Mouse (Mus musculus) kidney, adult 8-10 months (tissue): ENCODE data around the gene Acoxl.
"Not testable (repeated sequence)": the region's sequence is repeated elsewhere in the genome, so short reads cannot be mapped to it uniquely, and the experiment has no call there.

ENCODE experiments used
- DNase-seq, 2 experiments: peaks; one replicate each; pipeline ENCODE4 v3.0.0; 2022

Acoxl gene

GRCm38 (mm10) chr2:128084607-128085006 lies 245.9 kb downstream of the Acoxl start:
- no peak for DNase-seq

- DNase-seq, result no peak
These were observed 246.8 kb downstream of the Acoxl start for GRCm38 (mm10) chr2:128085481-128085880.

- no peak for DNase-seq
These were observed 247.7 kb downstream of the Acoxl start for GRCm38 (mm10) chr2:128086301-128086886.

- DNase-seq, result no peak
These were observed 248.4 kb downstream of the Acoxl start for GRCm38 (mm10) chr2:128086996-128087526.

GRCm38 (mm10) chr2:128087798-128088545 lies 249.3 kb downstream of the Acoxl start:
- no peak for DNase-seq

- no peak for DNase-seq
These were observed 251.7 kb downstream of the Acoxl start for GRCm38 (mm10) chr2:128090283-128090885.

GRCm38 (mm10) chr2:128091431-128092369 lies 253.0 kb downstream of the Acoxl start:
- DNase-seq, result peak; percentile 43 to 62

GRCm38 (mm10) chr2:128092451-128092850 lies 253.8 kb downstream of the Acoxl start:
- no peak for DNase-seq

GRCm38 (mm10) chr2:128094196-128094595 lies 255.5 kb downstream of the Acoxl start:
- DNase-seq, result peak in 1 of 2 experiments; percentile 24

GRCm38 (mm10) chr2:128094602-128095001 lies 255.9 kb downstream of the Acoxl start:
- no peak for DNase-seq

- DNase-seq, result peak; percentile 56 to 78
These were observed 256.6 kb downstream of the Acoxl start for GRCm38 (mm10) chr2:128095270-128095669.

GRCm38 (mm10) chr2:128096070-128096469 lies 257.4 kb downstream of the Acoxl start:
- no peak for DNase-seq

GRCm38 (mm10) chr2:128098118-128098517 lies 259.4 kb downstream of the Acoxl start:
- DNase-seq, result not testable (repeated sequence)

- no peak for DNase-seq
These were observed 263.4 kb downstream of the Acoxl start for GRCm38 (mm10) chr2:128102086-128102485.

- DNase-seq, result no peak
These were observed 266.1 kb downstream of the Acoxl start for GRCm38 (mm10) chr2:128104815-128105214.

- DNase-seq, result no peak
These were observed 267.0 kb downstream of the Acoxl start for GRCm38 (mm10) chr2:128105651-128106050.

GRCm38 (mm10) chr2:128111537-128111936 lies 272.9 kb downstream of the Acoxl start:
- DNase-seq, result no peak

GRCm38 (mm10) chr2:128114621-128115020 lies 275.9 kb downstream of the Acoxl start:
- no peak for DNase-seq

GRCm38 (mm10) chr2:128115579-128115978 lies 276.9 kb downstream of the Acoxl start:
- no peak for DNase-seq

- DNase-seq, result no peak
These were observed 278.9 kb downstream of the Acoxl start for GRCm38 (mm10) chr2:128117605-128118004.

GRCm38 (mm10) chr2:128118971-128119370 lies 280.3 kb downstream of the Acoxl start:
- DNase-seq, result no peak

GRCm38 (mm10) chr2:128122491-128122890 lies 283.8 kb downstream of the Acoxl start:
- DNase-seq, result peak in 1 of 2 experiments; percentile 63
